Mouse (Mus musculus) Patski (cell line): ENCODE results near the gene Inhbb. TPM values are rescaled to one million over a fixed set of nuclear protein-coding genes. Genes with fewer than 3 reads are reported as not detected.

Experiments used
- ATAC-seq: fragments of 100-300 bp; one replicate; pipeline ENCODE4 v1.8.0; 2021
- CTCF ChIA-PET: fragments of 350-600 bp; sonication (Branson Sonifier 250); formaldehyde crosslinking; loops from one replicate; lab custom pipeline; 2022; ENCODE audit warnings: inconsistent platforms; lab: Charles Lee
- POLR2A ChIA-PET: fragments of 350-600 bp; sonication (Branson Sonifier 250); formaldehyde crosslinking; loops from one replicate; lab custom pipeline; 2022; ENCODE audit warnings: antibody characterized with exemption, inconsistent platforms; lab: Charles Lee
- DNase-seq: peaks from one replicate; pipeline ENCODE4 v3.0.0-alpha.2; 2011; ENCODE audit warnings: low read depth, low spot score
- H3K27me3 ChIP-seq: fragments of 371-371 bp; one replicate; pipeline ENCODE4 v1.5.1; 2021
- CTCF ChIP-seq: fragments of 100-300 bp; IDR thresholded peaks from one replicate; pipeline ENCODE4 v1.5.1; 2021
- in situ Hi-C: fragments of 300-500 bp; cut with MboI; formaldehyde crosslinking; loops from 3 replicates; pipeline ENCODE4 v1.11.1; 2018; ENCODE audit warnings: low pct_unique_long_range_greater_than_20kb, mixed read lengths
- polyA plus RNA-seq: library from polyadenylated mRNA; unstranded; gene quantifications from one replicate; pipeline ENCODE4 v1.2.3, GENCODE M21; 2021

Inhbb gene
- polyA plus RNA-seq, 1 experiment from 2014 or later: 24.6 TPM

DNA sequence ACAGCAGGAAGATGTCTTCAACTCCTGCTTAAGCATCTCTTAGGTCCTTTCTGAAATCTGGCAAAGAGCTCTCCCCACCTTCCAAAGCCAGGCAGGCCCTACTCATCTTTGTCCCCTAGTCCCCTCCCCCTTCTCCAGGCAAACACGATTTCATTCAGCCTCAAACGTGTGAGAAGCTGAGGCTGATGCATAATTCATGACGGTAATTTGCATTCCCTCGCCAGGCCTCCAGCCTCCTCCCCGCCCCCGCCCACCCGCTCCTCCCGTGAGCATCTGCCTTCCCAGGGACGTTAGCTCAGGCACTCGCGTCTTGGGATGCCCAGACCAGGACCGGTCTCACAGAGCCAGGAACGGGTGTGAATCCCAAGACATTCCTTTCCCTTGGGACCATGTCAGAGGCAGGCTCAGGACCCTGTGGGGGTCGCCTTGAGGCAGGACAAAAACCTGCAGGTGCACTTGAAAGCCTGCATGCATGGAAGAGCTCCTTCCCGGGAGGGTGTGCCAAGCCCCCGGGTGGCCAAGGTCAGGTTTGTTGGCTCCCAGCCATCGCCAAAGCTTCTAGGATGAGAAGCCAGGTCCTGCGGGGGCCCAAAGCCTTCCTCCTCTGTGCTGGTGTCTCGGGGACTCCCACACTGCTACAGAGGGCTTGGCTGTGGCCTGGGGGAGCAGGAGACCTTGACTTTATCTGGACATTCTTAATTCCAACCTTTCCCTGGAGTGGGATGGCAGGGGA, 33.2 kb downstream of the Inhbb start:
- in situ Hi-C loops: no loop called here
- DNase-seq (no peak), ATAC-seq (no peak)

DNA sequence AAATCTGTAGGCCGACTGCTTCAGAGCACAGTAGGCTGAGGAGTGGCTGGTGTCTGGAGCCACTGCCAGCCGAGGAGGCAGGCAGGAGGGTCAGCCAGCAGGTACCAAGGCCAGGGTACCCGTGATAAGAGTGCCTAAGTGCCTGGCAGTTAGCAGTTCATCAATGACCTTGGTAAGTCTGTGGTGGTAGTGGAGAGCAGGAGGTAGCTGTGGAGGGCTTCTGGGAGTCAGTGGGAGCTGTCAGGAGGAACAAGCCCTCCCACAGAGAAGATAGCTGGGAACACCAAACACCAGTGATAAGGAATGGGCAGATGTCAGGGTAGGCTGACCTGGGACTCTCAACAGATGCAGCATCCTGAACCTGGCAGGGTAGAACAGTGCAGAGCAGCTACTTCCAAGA, 35.7 kb downstream of the Inhbb start:
- in situ Hi-C loops: no loop called here
- ChIA-PET POLR2A (interaction anchor here (1.2 kb wide), 1 partner anchor 11 kb away, joined by 3 read pairs; no protein-coding TSS in a partner anchor), CTCF (interaction anchor here (1.0 kb wide), 1 partner anchor 20 kb away, joined by 3 read pairs; no protein-coding TSS in a partner anchor)
- no peak for ATAC-seq
- DNase-seq: no peak
- no peaks in the 10 kb centered on the region for H3K27me3 ChIP-seq
- no peak for TF ChIP-seq CTCF

More for the DNA sequence above, 33.2 kb downstream of the Inhbb start:
- no peak for TF ChIP-seq CTCF
- ChIA-PET CTCF (interaction anchor here (0.7 to 2.2 kb wide), 5 partner anchors 8 to 296 kb away, joined by 3 to 6 read pairs (median 3); no protein-coding TSS in a partner anchor), POLR2A (interaction anchor here (0.7 to 1.6 kb wide), 3 partner anchors 15 to 136 kb away, joined by 4 to 11 read pairs (median 5); no protein-coding TSS in a partner anchor)
- no peaks in the 10 kb centered on the region for H3K27me3 ChIP-seq

DNA sequence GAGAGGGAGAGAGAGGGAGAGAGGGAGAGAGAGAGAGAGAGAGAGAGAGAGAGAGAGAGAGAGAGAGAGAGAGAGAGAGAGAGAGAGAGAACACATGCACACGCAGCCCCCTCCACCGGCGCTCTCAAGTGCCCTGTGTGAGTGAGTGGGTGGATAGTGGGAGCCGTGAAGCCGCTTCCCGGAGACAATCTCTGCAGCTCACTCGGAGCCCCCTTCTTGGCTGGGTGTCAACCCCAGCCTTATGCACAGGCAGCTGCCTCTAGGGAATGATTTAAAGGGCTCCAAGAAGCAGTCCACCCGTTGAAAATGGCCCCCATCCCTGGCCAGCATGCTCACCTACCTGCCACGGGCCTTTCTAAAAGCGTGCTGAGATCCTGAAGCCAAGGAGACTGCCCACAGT, 38.1 kb downstream of the Inhbb start:
- CTCF ChIA-PET: no interaction called here
- POLR2A ChIA-PET: no interaction called here
- in situ Hi-C loops: no loop called here

DNA sequence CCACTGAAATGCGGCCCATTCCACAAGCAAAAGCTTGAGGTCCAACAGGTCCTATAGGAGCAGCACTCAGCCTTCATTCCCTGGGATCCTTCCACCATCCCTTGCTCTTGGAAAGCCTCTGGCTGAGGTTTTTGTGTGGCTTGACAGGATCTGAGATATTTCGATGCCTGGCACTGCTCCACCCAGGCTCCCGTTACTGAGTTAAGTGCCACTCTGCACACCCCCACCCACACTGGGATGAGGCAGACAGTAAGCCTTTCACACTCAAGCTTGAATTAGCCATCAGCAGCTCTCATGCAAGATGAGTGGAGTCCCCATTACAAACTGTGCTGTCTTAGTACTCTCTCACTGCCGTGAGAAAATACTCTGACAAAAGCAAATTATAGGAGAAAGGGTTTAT, 41.4 kb downstream of the Inhbb start:
- no peak for DNase-seq
- no peak for ATAC-seq
- TF ChIP-seq CTCF: no peak
- ChIA-PET CTCF (interaction anchor here (0.8 to 1.2 kb wide), 2 partner anchors 8 to 11 kb away, joined by 3 to 4 read pairs; no protein-coding TSS in a partner anchor), POLR2A (interaction anchor here (0.9 kb wide), 1 partner anchor 49 kb away, joined by 3 read pairs; no protein-coding TSS in a partner anchor)
- in situ Hi-C loops: no loop called here
- no peaks in the 10 kb centered on the region for H3K27me3 ChIP-seq

More for the DNA sequence above, 38.1 kb downstream of the Inhbb start:
- ATAC-seq: no peak
- no peak for TF ChIP-seq CTCF
- no peaks in the 10 kb centered on the region for H3K27me3 ChIP-seq
- DNase-seq: no peak

DNA sequence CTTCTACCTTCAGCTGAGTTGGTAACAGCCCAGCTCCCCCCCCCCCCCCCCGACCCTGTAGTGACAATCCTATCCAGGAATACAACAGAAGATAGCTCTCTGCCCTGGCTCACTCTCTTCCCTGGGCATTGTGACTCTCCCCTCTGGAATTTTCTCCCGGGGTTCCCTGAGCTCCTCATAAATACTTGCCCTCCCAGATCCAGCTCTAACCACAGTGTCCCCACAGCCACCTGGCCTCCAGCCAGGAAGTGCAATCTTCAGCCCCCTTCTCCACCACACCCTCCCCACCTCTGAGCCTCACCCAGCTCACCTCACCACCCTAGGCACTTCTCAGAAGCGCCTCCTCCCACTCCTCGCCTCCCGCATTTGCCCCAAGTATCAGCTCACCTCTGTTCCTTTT, 46.7 kb downstream of the Inhbb start:
- in situ Hi-C loops: no loop called here
- POLR2A ChIA-PET: interaction anchor here (1.1 kb wide), 1 partner anchor 75 kb away, joined by 3 read pairs; no protein-coding TSS in a partner anchor
- ATAC-seq (peak; percentile 91), DNase-seq (peak; percentile 57)
- TF ChIP-seq CTCF: no peak
- no peaks in the 10 kb centered on the region for H3K27me3 ChIP-seq
- CTCF ChIA-PET: interaction anchor here (1.2 kb wide), 1 partner anchor 13 kb away, joined by 3 read pairs; no protein-coding TSS in a partner anchor

DNA sequence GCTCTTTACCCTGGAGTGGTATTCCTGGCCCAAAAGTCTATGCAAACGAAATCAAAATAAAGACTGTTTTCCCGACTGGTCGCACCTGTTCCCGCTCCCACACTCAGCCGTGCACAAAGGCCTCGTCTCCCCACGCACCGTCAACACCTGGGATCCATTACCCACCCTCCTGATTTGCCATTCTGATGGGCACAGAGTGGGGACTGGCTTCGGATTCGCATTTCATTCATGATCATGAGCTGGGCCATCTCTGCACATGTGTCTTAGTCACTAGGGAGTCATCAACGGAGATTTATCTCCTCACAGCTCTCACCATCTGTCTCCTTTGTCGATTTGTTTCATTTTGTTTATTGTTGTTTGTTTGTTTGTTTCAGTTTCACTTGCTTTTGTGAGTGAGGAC, 54.5 kb downstream of the Inhbb start:
- ChIA-PET CTCF (no interaction called here), POLR2A (no interaction called here)
- no peak for ATAC-seq
- TF ChIP-seq CTCF: no peak
- in situ Hi-C loops: no loop called here
- H3K27me3 ChIP-seq: no peaks in the 10 kb centered on the region
- DNase-seq: no peak

DNA sequence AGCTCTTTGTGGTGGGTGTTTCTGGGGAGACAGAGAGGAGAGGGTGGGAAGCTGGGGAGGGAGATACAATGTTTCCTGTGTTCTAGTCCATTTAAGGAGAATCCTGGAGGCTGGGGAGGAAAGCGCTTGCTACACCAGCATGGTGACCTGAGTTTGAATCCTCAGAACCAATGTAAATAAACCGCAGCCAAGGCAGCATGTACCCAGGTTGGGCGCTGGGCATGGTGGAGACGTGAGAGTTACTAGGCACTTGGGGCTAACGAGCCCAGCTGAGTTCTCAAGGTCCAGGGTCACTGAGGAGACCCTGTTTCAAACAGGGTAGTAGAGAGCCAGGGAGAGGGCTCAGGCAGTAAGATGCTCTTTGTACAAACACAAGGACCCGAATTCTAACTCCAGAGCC, 55.7 kb downstream of the Inhbb start:
- in situ Hi-C loops: no loop called here
- CTCF ChIA-PET: interaction anchor here (1.0 kb wide), 1 partner anchor 20 kb away, joined by 3 read pairs; no protein-coding TSS in a partner anchor
- TF ChIP-seq CTCF: no peak

More for the DNA sequence above, 55.7 kb downstream of the Inhbb start:
- POLR2A ChIA-PET: no interaction called here
- ATAC-seq (no peak), DNase-seq (no peak)
- no peaks in the 10 kb centered on the region for H3K27me3 ChIP-seq

Other genes starting within 250 kb of the Inhbb start
- 66.6 TPM for gene Ralb, start 82.5 kb upstream of the Inhbb start, polyA plus RNA-seq
- gene Tmem185b, start 103.9 kb upstream of the Inhbb start, polyA plus RNA-seq: 28.9 TPM
- 27.9 TPM for gene Epb41l5, start 226.8 kb upstream of the Inhbb start, polyA plus RNA-seq